Mouse (Mus musculus) C2C12 (cell line): Measurements from ENCODE around the gene Rasgef1b. TPM values are rescaled to one million over a fixed set of nuclear protein-coding genes. Genes with fewer than 3 reads are reported as not detected.

ENCODE experiments used
- H3K27me3 ChIP-seq: one replicate; pipeline ENCODE4 v1.6.1; 2011; ENCODE audit not compliant: control insufficient read depth, insufficient read depth, insufficient read length
- H3K36me3 ChIP-seq: one replicate; pipeline ENCODE4 v1.6.1; 2011; ENCODE audit not compliant: control insufficient read depth, insufficient read depth
- H3K4me3 ChIP-seq: one replicate; pipeline ENCODE4 v1.5.1; 2011; ENCODE audit warnings: mild to moderate bottlenecking, control low read depth; ENCODE audit not compliant: poor library complexity, insufficient read depth, severe bottlenecking
- H3K79me2 ChIP-seq: one replicate; pipeline ENCODE4 v1.6.1; 2011; ENCODE audit not compliant: control insufficient read depth, insufficient read depth
- H3K79me3 ChIP-seq: one replicate; pipeline ENCODE4 v1.6.1; 2011; ENCODE audit warnings: low read depth, control low read depth
- H3ac ChIP-seq: one replicate; pipeline ENCODE3; 2011; ENCODE audit warnings: low read depth; ENCODE audit not compliant: control insufficient read depth, insufficient read length
- CEBPB ChIP-seq: IDR thresholded peaks from one replicate; pipeline ENCODE4 v1.6.1; 2011; ENCODE audit warnings: low read depth, mild to moderate bottlenecking, control low read depth, moderate library complexity
- CTCF ChIP-seq: IDR thresholded peaks from one replicate; pipeline ENCODE4 v1.5.1; 2011; ENCODE audit not compliant: control insufficient read depth, insufficient read depth, insufficient read length
- FOSL1 ChIP-seq: IDR thresholded peaks from one replicate; pipeline ENCODE4 v1.8.0; 2011; ENCODE audit warnings: mild to moderate bottlenecking, low read length; ENCODE audit not compliant: poor library complexity, insufficient read depth, severe bottlenecking
- MAX ChIP-seq: IDR thresholded peaks from one replicate; pipeline ENCODE4 v1.6.1; 2011; ENCODE audit warnings: mild to moderate bottlenecking, control low read depth
- MYOD1 ChIP-seq: IDR thresholded peaks from one replicate; pipeline ENCODE4 v1.6.1; 2011; ENCODE audit warnings: low read depth; ENCODE audit not compliant: control insufficient read depth, insufficient read length
- MYOG ChIP-seq: IDR thresholded peaks from one replicate; pipeline ENCODE4 v1.6.1; 2011; ENCODE audit not compliant: control insufficient read depth, insufficient read length; ENCODE audit errors: extremely low read depth
- USF1 ChIP-seq: IDR thresholded peaks from one replicate; pipeline ENCODE4 v1.6.1; 2011; ENCODE audit warnings: low read depth, mild to moderate bottlenecking, control low read depth, moderate library complexity
- polyA plus RNA-seq: library from polyadenylated mRNA; unstranded; fragments of >200 nt; fragmentation: generic; extraction: Trizol; gene quantifications from one replicate; pipeline ENCODE4 v1.2.1, GENCODE M21; 2012; ENCODE audit warnings: missing spikeins

Gene Rasgef1b
- polyA plus RNA-seq, 1 experiment, result 0.05 TPM

GRCm38 (mm10) chr5:99398472-99399070 is 330.3 kb downstream of the Rasgef1b start:
- H3K27me3 ChIP-seq, result no peaks in the 10 kb centered on the region
- no peaks in the 10 kb centered on the region for H3K79me3 ChIP-seq
- H3K79me2 ChIP-seq, result no peaks in the 10 kb centered on the region
- no peak overlapping the region for H3K4me3 ChIP-seq
- no peaks in the 10 kb centered on the region for H3K36me3 ChIP-seq
- TF ChIP-seq CTCF (no peak), CEBPB (no peak), MAX (no peak), USF1 (no peak)
- no peak overlapping the region for H3ac ChIP-seq

- no peaks in the 10 kb centered on the region for H3K79me2 ChIP-seq
- TF ChIP-seq CTCF, result no peak
- TF ChIP-seq MYOG, result no peak
- TF ChIP-seq MAX, result no peak
- TF ChIP-seq MYOD1, result no peak
- no peak for TF ChIP-seq USF1
- TF ChIP-seq CEBPB, result no peak
- TF ChIP-seq FOSL1, result no peak
- no peaks in the 10 kb centered on the region for H3K27me3 ChIP-seq
- no peaks in the 10 kb centered on the region for H3K79me3 ChIP-seq
- no peak overlapping the region for H3ac ChIP-seq
- no peak overlapping the region for H3K4me3 ChIP-seq
- no peaks in the 10 kb centered on the region for H3K36me3 ChIP-seq
Measured at GRCm38 (mm10) chr5:99394578-99394977, 334.3 kb downstream of the Rasgef1b start.

GRCm38 (mm10) chr5:99391525-99391924 is 337.3 kb downstream of the Rasgef1b start:
- Histone ChIP-seq H3ac (no peak overlapping the region), H3K4me3 (no peak overlapping the region), H3K36me3 (no peaks in the 10 kb centered on the region), H3K27me3 (no peaks in the 10 kb centered on the region), H3K79me2 (no peaks in the 10 kb centered on the region), H3K79me3 (no peaks in the 10 kb centered on the region)
- TF ChIP-seq MYOG, result no peak

GRCm38 (mm10) chr5:99390776-99391175 is 338.1 kb downstream of the Rasgef1b start:
- H3K27me3 ChIP-seq, result no peaks in the 10 kb centered on the region
- H3K79me3 ChIP-seq, result no peaks in the 10 kb centered on the region
- H3ac ChIP-seq, result no peak overlapping the region
- no peaks in the 10 kb centered on the region for H3K79me2 ChIP-seq
- no peaks in the 10 kb centered on the region for H3K36me3 ChIP-seq
- H3K4me3 ChIP-seq, result no peak overlapping the region
- TF ChIP-seq MAX (no peak), CEBPB (no peak), USF1 (no peak), MYOG (no peak), MYOD1 (no peak), CTCF (no peak), FOSL1 (no peak)

- Histone ChIP-seq H3ac (no peak overlapping the region), H3K4me3 (no peak overlapping the region), H3K36me3 (no peaks in the 10 kb centered on the region), H3K79me3 (no peaks in the 10 kb centered on the region), H3K27me3 (no peaks in the 10 kb centered on the region), H3K79me2 (no peaks in the 10 kb centered on the region)
- TF ChIP-seq MYOG (no peak), MYOD1 (no peak), CTCF (no peak), MAX (no peak), FOSL1 (no peak), CEBPB (no peak), USF1 (no peak)
Measured at GRCm38 (mm10) chr5:99390314-99390713, 338.6 kb downstream of the Rasgef1b start.

GRCm38 (mm10) chr5:99388585-99389250 is 340.1 kb downstream of the Rasgef1b start:
- Histone ChIP-seq H3K4me3 (no peak overlapping the region), H3K36me3 (no peaks in the 10 kb centered on the region), H3K79me2 (no peaks in the 10 kb centered on the region), H3ac (no peak overlapping the region), H3K27me3 (no peaks in the 10 kb centered on the region), H3K79me3 (no peaks in the 10 kb centered on the region)
- TF ChIP-seq USF1 (no peak), MYOD1 (no peak), FOSL1 (no peak), CTCF (no peak), CEBPB (no peak), MAX (no peak), MYOG (no peak)
